Mouse (Mus musculus): ENCODE results near the gene Rab42.

Gene Rab42

DNA sequence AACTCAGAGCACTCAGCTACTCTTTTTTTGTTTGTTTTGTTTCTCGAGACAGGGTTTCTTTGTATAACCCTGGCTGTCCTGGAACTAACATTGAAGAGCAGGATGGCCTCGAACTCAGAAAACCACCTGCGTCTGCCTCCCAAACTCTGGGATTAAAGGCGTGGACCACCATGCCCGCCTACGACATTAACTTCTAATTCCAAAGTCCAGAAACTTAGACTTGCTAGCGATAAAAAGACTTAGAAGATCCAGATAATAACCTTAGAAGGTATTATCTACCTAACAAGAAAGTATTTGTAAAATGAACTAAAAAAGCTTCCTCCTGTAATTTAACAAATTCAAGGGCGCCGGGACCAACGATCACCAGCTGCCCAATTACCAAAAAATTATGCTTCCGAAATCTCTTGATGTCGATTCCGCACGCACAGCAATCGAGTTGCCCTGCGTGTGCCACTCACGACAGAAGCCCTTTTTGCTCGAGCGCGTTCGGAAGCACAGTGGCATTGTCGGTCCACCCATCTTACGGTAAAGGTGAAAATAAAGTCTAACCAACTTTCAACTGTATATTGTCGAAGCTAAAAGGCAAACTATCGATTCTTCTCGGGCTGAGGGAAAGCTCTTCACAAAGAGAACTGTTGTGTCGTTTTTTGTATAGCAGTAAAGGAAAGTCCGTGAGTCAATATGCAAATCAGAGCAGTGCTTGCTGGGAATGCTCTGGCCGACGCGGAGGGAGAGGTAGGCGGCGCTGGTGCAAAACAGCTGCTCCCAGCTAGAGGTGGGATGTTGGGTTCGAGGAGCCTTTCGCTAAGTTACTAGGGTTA lies 33.2 kb downstream of the Rab42 start:
- peak; percentile 91 for DNase-seq (ENCODE audit: low read depth)

DNA sequence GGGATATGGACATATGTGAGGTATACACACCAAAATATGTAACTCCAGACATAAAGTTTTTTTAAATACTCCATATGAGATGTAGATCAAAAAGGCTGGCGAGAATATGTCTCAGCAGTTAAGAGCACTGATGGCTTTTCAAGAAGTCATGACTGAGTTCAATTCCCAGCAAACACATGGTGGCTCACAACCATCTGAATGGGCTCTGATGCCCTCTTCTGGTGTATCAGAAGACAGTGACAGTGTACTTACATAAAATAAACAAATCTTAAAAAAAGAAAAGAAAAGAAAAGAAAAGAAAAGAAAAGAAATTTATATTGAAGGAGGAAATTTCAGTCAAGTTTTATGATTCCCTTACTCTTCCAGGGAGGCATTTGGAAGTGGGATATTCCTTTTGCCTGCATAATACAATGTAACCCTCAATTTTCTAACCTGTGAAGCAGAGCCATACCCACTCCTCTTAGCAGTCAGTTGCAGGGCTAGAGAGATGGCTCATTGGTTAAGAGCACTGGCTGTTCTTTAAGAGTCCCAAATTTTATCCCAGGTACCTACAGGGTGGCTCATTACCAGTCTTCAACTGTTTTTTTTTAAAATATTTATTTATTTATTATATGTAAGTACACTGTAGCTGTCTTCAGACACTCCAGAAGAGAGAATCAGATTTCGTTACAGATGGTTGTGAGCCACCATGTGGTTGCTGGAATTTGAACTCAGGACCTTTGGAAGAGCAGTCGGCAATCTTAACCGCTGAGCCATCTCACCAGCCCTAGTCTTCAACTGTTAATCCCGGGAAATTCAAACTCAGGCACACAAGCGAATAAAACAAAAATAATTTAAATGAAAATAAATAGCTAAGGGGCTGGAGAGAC lies 34.1 kb downstream of the Rab42 start:
- DNase-seq (ENCODE audit: low read depth): peak; percentile 49

DNA sequence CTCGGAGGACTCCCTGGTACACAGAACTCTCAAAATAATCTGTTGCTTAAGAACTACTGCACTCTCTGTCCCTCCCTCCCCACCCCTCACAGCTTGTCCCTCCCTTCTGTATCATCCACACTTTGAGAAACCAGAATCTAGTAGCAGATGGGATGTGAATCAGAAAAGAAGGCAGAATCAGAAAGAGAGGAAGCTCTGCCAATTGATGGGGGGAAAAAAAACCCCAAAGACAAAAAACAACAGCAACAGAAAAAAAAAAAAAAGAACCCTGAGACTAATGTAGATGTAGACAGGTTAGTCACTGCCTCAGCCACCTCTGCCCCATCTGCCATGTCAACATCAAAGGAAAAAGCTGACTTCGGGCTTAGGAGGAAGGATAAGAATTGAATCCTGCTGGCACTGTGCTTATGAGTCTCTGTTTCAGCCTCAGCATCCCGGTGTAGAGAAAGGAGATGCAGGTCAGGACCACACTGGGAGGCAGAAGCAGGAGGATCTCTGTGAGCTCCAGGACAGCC lies 36.3 kb downstream of the Rab42 start:
- no peak for DNase-seq (ENCODE audit: low read depth)

DNA sequence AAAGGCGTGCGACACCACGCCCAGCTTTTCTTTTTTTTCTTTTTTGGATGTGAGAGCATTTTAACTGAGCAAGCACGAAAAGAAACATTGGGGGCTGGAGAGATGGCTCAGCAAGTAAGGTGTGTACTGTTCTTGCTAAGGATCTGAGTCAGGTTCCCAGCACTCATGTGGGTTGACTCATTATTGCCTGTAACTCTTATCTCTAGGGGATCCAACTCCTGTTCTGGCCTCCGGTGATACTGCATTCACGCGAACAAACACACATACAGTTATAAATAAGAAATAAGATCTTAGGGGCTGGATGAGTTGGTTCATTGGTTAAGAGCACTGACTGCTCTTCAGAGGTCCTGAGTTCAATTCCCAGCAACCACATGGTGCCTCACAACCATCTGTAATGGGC lies 39.9 kb downstream of the Rab42 start:
- DNase-seq (ENCODE audit: low read depth): no peak

DNA sequence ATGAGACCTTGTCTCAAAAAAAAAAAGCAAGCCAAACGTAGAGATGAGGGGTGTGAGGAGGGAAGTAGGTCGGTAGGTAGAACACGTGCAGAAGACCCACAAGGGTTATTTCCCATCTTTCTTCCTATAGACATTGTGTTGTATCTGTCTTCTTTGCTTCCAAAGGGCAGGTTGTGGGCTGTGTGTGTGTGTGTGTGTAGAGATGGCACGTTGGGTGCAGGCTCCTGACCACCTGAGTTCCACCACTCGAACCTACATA lies 40.9 kb downstream of the Rab42 start:
- DNase-seq (ENCODE audit: low read depth): no peak

DNA sequence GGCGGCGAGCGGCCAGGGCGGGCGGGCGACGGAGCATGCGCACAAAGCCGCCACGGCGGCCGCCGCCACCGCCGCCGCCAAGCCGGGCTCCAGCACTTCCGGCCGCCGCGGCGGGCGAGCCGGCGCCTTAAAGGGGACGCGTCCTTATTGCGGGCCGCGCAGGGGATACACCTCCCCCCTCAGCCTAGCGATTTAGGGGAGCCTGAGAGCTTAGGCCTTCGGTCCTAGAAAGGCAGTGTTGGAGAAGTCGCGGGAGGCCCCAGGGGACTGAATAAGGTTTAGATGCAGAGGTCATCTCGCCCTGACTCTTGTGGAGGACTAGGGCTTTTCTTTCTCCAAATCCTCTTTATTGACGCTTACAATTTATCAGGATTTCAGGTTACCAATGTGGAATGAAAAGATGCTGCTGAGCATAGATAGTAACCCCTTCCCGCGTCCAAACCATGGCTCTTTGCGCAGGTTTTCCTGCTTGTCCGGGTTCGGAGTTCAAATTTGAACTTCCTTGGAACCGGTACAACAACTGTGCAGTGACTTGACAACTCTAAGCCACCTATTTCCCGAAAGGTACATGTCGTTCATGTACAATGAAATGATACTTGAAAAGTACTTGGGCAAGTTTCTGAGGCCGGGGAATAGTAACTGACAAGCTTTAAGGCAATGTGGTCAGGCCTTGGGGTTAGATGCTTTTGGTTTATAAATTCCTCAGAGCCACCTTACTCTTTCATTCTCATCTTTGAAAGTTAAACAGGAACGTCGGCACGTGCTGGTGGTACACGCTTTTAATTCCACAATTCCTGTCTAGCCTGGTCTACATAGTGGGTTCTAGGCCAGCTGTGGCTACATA lies 41.4 kb downstream of the Rab42 start, which contains the start of gene Gmeb1:
Gmeb1 (minus strand) TSS at position 89 of the 844 bp plus-strand sequence.
- peak; percentile 82 for DNase-seq (ENCODE audit: low read depth)

DNA sequence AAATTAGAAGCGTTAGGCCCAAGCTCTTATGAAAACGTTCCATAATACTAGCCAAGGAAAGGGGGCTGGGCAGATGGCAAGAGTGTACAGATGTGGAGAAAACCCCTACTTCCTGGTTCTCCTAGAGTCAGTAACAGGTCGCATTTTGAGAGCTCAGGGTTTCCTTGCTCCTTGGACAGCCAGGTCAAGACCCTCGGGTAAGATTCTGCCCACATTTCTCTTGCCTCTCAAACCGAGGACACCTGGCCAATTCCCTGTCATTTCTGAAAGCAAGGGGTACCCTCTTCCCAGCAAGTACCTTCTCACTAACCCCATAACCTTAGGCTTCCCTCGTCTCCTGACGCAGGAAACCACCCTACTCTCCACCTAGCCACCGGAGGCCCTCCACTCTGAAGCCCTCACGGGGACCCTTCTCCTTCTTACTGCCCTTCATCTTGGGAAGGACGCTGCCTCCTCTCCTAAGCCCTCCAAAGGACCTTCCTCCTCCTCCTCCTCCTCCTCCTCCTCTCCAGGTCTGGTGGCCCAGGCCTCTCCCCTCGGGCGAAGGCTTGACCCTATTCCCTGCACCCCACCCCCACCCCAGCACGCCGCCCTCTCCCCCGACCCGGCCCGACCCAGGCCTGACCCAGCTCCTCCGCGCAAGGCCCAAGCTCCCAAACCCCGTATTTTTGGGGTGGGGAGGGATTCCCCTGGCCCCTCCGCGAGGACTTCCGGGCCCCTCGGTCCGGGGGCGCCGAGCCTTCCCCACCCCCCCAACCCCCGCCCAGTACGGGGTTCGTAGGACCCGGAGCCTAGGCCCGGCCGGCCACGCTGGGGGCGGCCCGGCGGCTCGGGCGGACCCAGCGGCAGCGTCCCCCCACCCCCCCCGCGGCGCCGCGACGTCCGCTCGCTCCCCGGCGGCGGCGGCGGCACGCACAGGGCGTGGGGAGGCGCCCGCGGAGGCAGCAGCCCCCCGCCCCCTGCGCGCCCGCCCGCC lies 42.5 kb downstream of the Rab42 start:
- DNase-seq (ENCODE audit: low read depth): peak; percentile 76

DNA sequence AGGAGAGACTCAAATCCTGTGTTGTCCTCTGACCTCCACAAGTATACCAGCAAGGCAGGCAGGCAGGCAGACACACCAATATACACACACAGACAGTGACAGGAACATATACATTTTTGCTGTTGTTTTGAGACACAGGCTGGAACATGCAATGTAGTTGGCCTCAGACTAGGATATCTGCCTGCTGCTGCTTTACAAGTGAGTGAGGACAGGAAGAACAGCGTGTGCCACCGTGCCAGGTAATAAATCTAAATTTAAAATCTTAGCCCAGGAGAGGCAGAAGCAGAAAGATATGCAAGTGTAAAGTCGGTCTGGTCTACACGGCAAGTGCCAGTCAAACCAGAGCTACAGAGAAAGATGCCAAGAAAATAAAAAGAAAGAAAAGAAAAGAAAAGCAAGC lies 43.9 kb downstream of the Rab42 start:
- no peak for DNase-seq (ENCODE audit: low read depth)

DNA sequence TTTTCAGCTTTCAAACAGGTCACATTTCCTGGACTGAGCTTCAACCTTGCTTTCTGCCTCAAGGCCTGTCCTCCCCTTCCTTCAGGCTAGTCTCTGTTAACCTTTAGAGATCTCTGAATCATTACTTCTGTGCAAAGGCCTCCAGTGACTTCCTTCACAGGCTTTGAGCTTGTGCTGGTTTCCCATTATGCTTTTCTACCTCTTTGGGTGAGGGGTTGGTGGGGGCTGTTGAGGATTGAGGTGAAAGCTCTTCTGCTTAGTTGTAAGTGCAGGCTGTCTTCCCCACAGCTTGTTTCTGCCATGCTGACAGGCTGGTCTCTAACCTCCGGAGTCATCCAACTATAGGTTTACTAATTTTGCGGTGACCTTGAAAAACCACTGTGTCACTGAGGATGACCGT lies 46.8 kb downstream of the Rab42 start:
- no peak for DNase-seq (ENCODE audit: low read depth)

DNA sequence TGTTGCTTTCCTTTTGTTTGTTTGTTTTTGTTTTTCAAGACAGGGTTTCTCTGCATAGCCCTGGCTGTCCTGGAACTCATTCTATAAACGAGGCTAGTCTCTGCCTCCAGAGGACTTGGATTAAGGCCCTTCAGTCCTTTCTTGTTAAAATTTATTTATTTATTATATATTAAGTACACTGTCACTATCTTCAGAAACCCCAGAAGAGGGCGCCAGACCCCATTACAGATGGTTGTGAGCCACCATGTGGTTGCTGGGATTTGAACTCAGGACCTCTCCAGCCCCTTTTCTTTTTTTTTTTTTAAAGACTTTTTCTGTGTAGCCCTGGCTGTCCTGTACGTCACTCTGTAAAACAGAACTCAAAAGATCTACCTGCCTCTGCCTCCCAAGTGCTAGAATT lies 48.2 kb downstream of the Rab42 start:
- DNase-seq (ENCODE audit: low read depth): peak; percentile 34

DNA sequence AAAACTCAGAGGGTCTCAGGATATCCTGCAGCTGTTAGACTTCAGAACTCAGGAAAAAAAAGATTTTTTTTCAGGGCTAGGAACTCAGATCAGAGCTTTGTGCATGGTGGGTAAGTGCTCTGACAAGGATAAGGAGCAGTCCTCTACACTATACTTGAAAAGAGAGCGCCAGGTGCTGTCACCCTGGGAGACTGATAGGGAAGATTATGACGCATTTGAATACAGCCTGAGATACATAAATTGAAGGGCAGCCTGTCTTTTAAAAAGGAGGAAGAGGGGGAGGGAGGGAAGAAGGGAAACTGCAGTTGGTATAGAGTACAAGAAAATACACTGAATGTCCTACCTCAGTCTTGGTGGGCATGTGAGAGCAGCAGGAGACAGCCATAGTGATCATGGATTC lies 49.6 kb downstream of the Rab42 start:
- no peak for DNase-seq (ENCODE audit: low read depth)

DNA sequence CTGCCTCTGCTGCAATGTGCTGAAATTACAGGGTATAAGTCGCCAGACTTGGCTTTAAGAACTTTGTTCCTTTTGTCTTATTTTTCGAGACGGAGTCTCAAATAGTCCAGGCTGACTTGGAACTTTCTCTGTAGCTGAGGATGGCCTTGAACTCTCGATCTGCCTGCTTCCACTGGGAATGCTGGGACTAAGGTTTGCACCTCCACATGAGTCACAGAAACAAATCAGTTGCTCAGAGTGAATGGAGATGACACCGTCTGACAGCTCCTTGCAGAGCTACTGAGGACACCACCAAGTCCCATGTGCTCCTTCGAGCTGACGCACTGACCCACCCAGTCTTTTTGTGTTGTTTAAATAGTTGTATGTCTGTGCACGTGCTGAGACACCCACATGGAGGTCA lies 50.1 kb downstream of the Rab42 start:
- DNase-seq (ENCODE audit: low read depth): no peak
